Mouse (Mus musculus) kidney, postnatal 25 days (tissue): ENCODE data around the gene Zfp28.
"Not testable (repeated sequence)": the region's sequence is repeated elsewhere in the genome, so short reads cannot be mapped to it uniquely, and the experiment has no call there.

Source experiments
- DNase-seq, 2 experiments: peaks; one replicate each; pipeline ENCODE4 v3.0.0; 2021; ENCODE audit warnings: mixed read lengths in 2 of 2

Gene Zfp28

DNA sequence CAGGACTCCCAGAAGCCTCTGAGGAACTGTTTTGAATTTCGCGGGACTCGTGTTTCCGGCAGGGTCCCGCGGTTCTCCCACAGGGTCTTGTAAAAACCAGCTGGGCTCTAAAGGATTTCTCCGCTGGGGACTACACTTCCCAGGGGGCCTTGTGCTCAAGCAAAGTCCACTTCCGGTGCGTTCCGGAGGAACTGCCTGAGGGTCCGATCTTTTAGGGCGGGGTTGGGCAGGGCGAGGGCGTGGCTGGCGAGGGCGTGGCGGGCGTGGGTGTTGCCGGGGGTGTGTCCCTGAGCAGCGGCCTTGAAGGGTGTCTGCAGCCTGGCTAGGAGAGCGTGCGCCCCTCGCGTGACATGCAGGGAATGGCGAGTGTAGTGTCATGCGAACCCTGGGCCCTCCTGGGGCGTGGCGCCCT, at the start of gene Zfp28:
Gene Zfp28 (plus strand): TSS at position 252 of the 412 bp plus-strand sequence.
- DNase-seq = peak; percentile 95 to 97

- no peak for DNase-seq
Observed at GRCm38 (mm10) chr7:6339865-6340264, 43.2 kb upstream of the Zfp28 start.

DNA sequence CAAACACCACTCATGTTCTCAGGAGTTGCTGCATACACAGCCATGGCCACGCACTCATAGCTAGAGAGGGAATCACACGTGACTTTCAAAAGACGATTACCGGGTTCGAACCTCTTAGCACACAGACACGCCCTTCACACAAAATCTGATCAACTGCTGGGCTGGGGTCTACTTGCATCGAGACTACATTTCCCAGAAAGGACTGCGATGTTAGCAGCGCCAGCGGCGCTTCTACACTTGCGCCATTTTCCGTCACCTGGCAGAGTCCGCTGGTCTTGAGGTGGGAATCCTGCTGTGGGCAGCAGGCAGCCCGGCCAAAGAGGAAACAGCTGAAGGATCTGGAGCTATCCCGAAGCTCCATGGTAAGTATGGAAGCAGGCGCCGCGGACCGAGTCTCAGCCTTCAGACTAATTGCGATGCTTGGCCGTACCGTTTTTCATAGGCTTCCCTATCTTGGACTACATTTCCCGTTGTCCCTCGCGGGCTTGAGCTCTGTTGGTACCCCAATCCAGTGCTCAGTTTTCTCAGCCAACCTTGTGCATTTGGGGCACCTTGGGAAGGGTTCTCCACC, 39.5 kb upstream of the Zfp28 start, which contains the start of gene Gm3854:
Gene Gm3854 (plus strand): TSS at position 259 of the 571 bp plus-strand sequence.
- peak; percentile 63 to 76 for DNase-seq

- no peak for DNase-seq
Observed at GRCm38 (mm10) chr7:6344124-6344523, 39.0 kb upstream of the Zfp28 start.

DNA sequence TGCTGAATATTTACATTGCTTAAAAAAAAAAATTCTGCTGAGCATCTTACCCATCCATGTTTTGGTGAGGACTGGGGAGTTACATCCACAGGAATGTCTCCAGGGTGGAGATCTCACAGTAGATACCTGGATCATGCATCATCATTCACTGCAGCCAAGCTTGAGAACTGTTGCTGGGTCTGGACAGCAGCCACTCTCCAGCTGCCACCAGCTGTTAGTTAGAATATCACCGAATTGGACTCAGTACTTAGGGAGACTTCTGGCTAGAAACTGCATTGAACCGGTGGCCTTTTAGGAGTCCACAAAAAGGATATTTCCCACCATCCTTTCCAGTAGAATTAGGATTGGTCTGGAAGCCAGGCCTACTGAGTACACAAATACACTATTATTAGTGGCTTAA, 25.0 kb upstream of the Zfp28 start:
- no peak for DNase-seq

DNA sequence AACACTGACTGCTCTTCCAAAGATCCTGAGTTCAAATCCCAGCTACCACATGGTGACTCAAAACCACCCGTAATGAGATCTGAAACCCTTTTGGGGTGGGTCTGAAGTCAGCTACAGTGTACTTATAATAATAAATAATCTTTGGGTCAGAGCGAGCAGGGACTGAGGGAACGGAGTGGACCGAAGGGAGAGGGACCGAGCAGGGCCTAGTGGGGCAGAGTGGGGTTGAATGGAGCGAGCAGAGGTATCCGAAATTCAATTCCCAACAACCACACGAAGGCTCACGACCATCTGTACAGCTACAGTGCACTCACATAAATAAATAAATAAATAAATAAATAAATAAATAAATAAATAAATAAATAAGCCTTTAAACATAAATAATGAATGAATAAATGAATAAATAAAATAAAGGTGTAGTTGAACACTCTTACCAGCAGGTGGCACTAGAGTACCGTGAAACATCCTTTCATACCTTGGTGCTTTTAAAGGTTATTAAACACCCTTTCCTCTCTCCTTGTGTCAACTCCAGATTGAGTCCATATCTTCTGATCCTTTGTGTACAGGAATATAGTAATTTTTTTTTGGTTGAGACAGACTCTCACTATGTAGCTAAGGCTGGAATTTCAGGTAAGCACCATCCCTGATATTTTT, 24.0 kb upstream of the Zfp28 start:
- peak in 1 of 2 experiments; percentile 17 for DNase-seq

DNA sequence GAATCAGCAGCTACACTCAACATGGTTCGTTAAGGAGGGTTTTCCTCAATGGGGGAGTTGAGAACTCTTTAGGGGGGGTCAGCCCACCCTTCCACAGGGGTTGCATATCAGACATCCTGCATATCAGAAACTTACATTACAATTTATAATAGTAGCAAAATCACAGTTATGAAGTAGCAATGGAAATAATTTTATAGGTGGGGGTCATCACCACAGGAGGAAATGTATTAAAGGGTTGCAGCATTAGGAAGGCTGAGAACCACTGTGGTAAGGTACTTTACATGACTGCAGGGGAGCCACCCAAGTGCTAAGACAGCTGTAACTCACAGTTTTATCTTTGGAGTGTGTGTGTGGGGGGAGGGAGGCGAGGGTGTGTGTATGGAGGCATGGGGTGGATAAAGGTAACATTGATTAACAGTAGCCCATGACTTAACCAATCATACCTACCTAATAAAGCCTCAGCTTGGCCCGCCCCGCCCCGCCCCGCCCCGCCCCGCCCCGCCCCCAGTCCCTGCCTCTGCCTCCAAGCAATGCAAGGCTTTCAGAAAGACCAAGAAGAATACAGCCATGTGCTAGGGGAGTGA, 22.5 kb upstream of the Zfp28 start:
- no peak for DNase-seq

GRCm38 (mm10) chr7:6361756-6362155, 21.3 kb upstream of the Zfp28 start:
- DNase-seq = no peak

- DNase-seq = peak; percentile 99 to 100
Observed at GRCm38 (mm10) chr7:6362268-6363046, 20.6 kb upstream of the Zfp28 start.

- peak; percentile 90 to 94 for DNase-seq
Observed at GRCm38 (mm10) chr7:6363047-6363488, 20.0 kb upstream of the Zfp28 start, which contains the start of gene Zfp78. Gene Zfp78, plus strand, starts transcription at chr7:6363280.

DNA sequence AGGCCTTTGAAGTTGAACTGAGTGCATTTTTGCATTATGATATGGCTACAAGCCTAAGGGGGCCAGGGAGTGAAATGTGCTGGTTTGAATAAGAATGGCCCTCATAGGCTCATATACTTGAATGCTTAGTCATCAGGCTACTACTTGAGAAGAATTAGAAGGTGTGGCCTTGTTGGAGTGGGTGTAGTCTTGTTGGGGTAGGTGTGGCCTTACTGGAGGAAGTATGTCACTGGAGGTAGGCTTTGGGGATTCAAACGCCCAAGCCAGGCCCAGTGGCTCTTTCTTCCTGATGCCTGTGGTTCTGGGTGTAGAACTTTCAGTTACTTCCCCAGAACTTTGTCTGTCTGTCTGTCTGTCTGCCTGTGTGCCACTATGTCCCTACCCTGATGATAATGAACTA, 18.3 kb upstream of the Zfp28 start:
- no peak for DNase-seq

- DNase-seq = no peak
Observed at GRCm38 (mm10) chr7:6367185-6367584, 15.9 kb upstream of the Zfp28 start.

DNA sequence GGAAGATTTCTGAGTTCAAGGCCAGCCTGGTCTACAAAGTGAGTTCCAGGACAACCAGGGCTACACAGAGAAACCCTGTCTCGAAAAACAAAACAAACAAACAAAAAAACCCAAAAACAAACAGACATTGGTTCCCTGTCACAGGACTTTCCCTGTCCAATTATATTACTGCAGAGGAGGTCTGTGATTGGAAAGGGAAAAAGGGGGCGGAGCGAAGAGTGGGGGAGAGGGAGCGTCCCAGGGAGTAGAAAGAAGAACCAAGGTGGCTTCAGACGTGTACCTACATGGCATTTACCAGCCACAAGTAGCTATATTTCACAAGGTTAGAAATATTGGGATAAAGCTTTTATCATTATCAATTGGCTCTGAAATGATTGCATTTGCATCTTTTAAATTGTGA, 14.9 kb upstream of the Zfp28 start:
- not testable (repeated sequence) for DNase-seq

DNA sequence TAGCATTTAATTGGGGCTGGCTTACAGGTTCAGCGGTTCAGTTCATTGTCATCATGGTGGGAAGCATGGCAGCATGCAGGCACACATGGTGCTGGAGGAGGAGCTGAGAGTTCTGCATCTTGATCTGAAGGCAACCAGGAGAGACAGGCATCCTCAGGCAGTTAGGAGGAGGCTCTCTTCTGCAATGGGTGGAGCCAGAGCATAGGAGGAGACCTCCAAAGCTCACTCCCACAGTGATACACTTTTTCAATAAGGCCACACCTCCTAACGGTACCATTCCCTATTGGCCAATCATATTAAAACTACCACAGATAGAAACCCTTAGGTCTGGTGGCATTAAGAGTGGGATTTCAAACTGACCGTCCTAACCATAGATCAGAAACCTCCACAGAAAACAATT, 13.6 kb upstream of the Zfp28 start:
- DNase-seq = no peak

GRCm38 (mm10) chr7:6372993-6373392, 10.1 kb upstream of the Zfp28 start:
- DNase-seq = no peak

DNA sequence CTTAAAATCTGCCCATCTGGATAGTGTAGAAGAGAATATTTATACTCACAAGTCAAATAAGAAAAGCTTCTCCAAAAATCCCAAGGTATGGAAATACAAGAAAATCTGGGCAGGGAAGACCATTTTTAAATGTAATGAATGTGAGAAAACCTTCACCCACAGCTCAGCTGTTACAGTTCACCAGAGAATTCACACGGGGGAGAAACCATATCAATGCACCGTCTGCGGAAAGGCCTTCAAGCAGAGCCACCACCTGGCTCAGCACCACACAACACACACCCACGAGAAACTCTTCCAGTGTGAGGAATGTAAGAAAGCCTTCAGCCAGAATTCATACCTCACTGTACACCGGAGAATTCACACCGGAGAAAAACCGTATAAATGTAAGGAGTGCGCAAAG, 4.7 kb upstream of the Zfp28 start:
- no peak for DNase-seq

DNA sequence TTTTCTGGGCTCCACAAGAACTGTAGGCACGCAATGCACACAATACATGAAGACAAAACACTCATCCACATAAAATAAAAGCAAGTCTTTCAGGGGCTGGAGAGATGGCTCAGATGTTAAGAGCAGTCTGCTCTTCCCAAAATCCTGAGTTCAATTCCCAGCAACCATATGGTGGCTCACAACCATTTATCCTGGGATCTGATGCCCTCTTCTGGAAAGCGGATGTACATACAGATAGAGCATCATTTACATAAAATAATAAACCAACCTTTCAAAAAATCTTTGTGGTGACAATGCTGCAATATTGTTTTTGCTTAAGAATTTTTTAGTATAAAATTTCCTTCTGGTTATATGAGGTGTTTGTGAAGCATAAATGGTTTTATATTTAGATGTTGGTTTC, 1.7 kb upstream of the Zfp28 start:
- no peak for DNase-seq

DNA sequence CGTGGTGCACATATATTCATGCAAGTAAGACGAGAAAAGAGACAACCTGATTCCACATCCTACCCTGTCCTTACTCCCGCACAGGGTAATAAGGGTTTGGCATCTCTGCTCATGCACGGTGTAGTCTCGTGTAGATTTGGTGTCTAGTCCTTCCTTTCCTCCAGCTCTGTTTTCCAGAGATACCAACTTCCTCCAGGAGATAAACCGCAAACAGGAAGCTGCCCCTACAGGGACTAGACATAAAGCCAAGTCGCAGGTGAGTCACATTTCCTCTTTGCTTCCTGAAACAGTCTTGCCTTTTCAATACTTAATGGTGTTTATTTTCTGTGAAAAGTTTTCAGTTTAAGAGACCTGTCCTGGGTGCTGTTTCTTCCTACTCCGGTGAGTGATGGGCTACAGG, 916 bp downstream of the Zfp28 start:
- no peak for DNase-seq

DNA sequence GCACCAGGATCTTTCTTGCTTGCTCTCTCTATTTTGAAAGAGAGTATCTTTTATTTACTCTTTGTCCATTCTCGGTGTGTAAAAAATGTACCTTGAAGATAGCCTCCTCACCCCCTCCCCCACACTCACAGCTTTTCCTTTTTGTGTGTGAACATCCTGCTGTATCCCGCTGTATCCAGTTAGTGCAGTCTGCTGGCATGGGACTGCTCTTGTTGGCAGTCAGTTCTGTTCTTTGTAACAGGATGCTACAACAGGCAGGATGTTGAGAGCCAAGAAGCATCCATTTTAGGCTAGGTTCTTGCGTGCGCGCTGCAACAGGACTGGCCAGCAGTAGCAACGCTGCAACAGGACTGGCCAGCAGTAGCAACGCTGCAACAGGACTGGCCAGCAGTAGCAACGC, 3.9 kb downstream of the Zfp28 start:
- peak; percentile 24 to 54 for DNase-seq

DNA sequence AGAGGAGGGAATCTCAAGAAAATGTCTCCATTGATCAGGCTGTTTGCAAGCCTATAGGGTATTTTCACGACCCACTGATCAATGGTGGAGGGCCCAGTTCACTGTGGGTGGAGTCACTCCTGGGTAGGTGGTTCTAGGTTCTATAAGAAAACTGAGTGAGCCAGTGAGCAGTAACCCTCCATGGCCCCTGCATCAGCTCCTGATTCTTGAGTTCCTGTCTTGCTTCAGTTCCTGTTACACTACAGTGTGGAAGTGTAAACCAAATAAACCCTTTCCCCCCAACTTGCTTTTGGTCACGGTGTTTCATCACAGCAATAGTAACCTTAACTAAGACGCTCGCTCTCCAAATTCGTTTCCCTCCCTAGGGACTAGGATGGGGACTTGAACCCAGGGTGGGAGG, 5.9 kb downstream of the Zfp28 start:
- DNase-seq = no peak

DNA sequence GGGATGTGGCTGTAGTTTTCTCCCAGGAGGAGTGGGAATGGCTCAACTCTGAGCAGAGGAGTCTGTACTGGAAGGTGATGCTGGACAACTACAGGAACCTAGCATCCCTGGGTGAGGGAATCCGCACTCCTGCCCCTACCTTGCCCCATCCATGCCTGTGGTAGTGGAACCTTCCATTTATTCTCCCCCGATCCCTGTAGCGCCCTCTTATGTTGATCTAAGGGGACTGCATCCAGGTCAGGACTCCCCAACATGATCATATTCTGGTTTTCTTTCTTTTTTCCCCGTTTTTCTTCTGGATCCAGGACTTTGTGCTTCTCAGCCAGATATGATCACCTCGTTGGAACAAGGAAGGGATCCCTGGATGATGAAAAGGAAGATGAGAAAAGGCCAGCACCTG, 6.4 kb downstream of the Zfp28 start:
- DNase-seq = no peak

- peak; percentile 40 to 50 for DNase-seq
Observed at GRCm38 (mm10) chr7:6397996-6398975, 15.2 kb downstream of the Zfp28 start, which contains the start of gene Smim17. Gene Smim17, plus strand, starts transcription at chr7:6398715.
